Mouse (Mus musculus): ENCODE data around the gene Cyp1a1. TPM values are rescaled to one million over a fixed set of nuclear protein-coding genes. Genes with fewer than 3 reads are reported as not detected.
A peak's percentile ranks its signal among the peaks of the same experiment; 100 is the strongest.

Gene Cyp1a1
- 0.03 and 0.04 TPM in 2 replicates for polyA plus RNA-seq (2012; rRNA removed)
- not detected in 2 replicates for polyA plus RNA-seq (2014; fragmentation: Nextera tagmentation; extraction: Ambion mirVana)

GRCm38 (mm10) chr9:57687751-57688150 is at the start of gene Cyp1a1:
Gene Cyp1a1 (plus strand): TSS chr9:57687928.
- H3K4me1 ChIP-seq (ENCODE audit: control insufficient read depth, insufficient read depth, low read length), result no peaks in the 10 kb centered on the region

GRCm38 (mm10) chr9:57638651-57639459 is 48.9 kb upstream of the Cyp1a1 start:
- TF ChIP-seq POLR2A (IDR thresholded peaks at IDR 0.05; ENCODE audit: borderline replicate concordance, extremely low read depth, insufficient read depth, insufficient read length), result no peak
- H3K27me3 ChIP-seq (ENCODE audit: control insufficient read depth, insufficient read depth, low read length), result no peaks in the 10 kb centered on the region
- H3K9ac ChIP-seq (ENCODE audit: low read depth, low read length, severe bottlenecking), result peak overlapping the region; percentile 36
- no peaks in the 10 kb centered on the region for H3K9me3 ChIP-seq (ENCODE audit: control insufficient read depth, low read length)
- peak overlapping the region; percentile 16; the same call in 1 of the 2 replicates for H3K4me2 ChIP-seq (replicated peaks; ENCODE audit: low read depth, low read length, severe bottlenecking)
- peak overlapping the region; percentile 77 for H3K27ac ChIP-seq (replicated peaks; ENCODE audit: low read depth, low read length)
- H3K36me3 ChIP-seq (ENCODE audit: control insufficient read depth, insufficient read depth, low read length), result peaks cover 8% of the 10 kb centered on the region
- no peak overlapping the region for H3K4me3 ChIP-seq (replicated peaks; ENCODE audit: low read length)
- ATAC-seq (ENCODE audit: low FRiP score, low read depth), result no peak
- peaks cover 63% of the 10 kb centered on the region for H3K4me1 ChIP-seq (ENCODE audit: control insufficient read depth, insufficient read depth, low read length)
- DNase-seq (ENCODE audit: low spot score), result no peak
- WGBS, result 16% methylated on average over 8 of the region's 8 CpGs

More at GRCm38 (mm10) chr9:57687751-57688150, at the start of gene Cyp1a1:
- Histone ChIP-seq H3K9ac (ENCODE audit: low read depth, low read length, severe bottlenecking) (no peak within 1 kb of the TSS), H3K27me3 (ENCODE audit: control insufficient read depth, insufficient read depth, low read length) (no peaks in the 10 kb centered on the region), H3K36me3 (ENCODE audit: control insufficient read depth, insufficient read depth, low read length) (no peaks in the 10 kb centered on the region), H3K27ac (replicated peaks; ENCODE audit: low read depth, low read length) (no peak within 1 kb of the TSS), H3K4me3 (replicated peaks; ENCODE audit: low read length) (no peak within 1 kb of the TSS), H3K4me2 (replicated peaks; ENCODE audit: low read depth, low read length, severe bottlenecking) (no peak within 1 kb of the TSS), H3K9me3 (ENCODE audit: control insufficient read depth, low read length) (no peaks in the 10 kb centered on the region)
- no peak for ATAC-seq (ENCODE audit: low FRiP score, low read depth)
- DNase-seq (ENCODE audit: low spot score), result no peak
- no peak for TF ChIP-seq POLR2A (IDR thresholded peaks at IDR 0.05; ENCODE audit: borderline replicate concordance, extremely low read depth, insufficient read depth, insufficient read length)
- WGBS, result 88% methylated on average over 2 of the region's 2 CpGs

- peaks cover 8% of the 10 kb centered on the region for H3K36me3 ChIP-seq (ENCODE audit: control insufficient read depth, insufficient read depth, low read length)
- H3K27me3 ChIP-seq (ENCODE audit: control insufficient read depth, insufficient read depth, low read length), result no peaks in the 10 kb centered on the region
- no peak for TF ChIP-seq POLR2A (IDR thresholded peaks at IDR 0.05; ENCODE audit: borderline replicate concordance, extremely low read depth, insufficient read depth, insufficient read length)
- H3K4me2 ChIP-seq (replicated peaks; ENCODE audit: low read depth, low read length, severe bottlenecking), result peak overlapping the region; percentile 42
- WGBS, result 53% methylated on average over 5 of the region's 5 CpGs
- 0 out of 2 replicates have a peak overlapping the region, but pooled peaks have one; percentile 16 for H3K4me3 ChIP-seq (replicated peaks; ENCODE audit: low read length)
- no peak for DNase-seq (ENCODE audit: low spot score)
- H3K9me3 ChIP-seq (ENCODE audit: control insufficient read depth, low read length), result no peaks in the 10 kb centered on the region
- peak overlapping the region; percentile 2; the same call in 1 of the 2 replicates for H3K9ac ChIP-seq (ENCODE audit: low read depth, low read length, severe bottlenecking)
- H3K4me1 ChIP-seq (ENCODE audit: control insufficient read depth, insufficient read depth, low read length), result peaks cover 63% of the 10 kb centered on the region
- ATAC-seq (ENCODE audit: low FRiP score, low read depth), result no peak
- peak overlapping the region; percentile 61 for H3K27ac ChIP-seq (replicated peaks; ENCODE audit: low read depth, low read length)
Observed at GRCm38 (mm10) chr9:57639661-57640328, 47.9 kb upstream of the Cyp1a1 start.

- ATAC-seq (ENCODE audit: low FRiP score, low read depth) (peak; percentile 16; the same call in 1 of the 2 replicates), DNase-seq (ENCODE audit: low spot score) (peak; percentile 63)
- Histone ChIP-seq H3K36me3 (ENCODE audit: control insufficient read depth, insufficient read depth, low read length) (peaks cover 8% of the 10 kb centered on the region), H3K4me2 (replicated peaks; ENCODE audit: low read depth, low read length, severe bottlenecking) (peak overlapping the region; percentile 42), H3K9ac (ENCODE audit: low read depth, low read length, severe bottlenecking) (peak overlapping the region; percentile 2; the same call in 1 of the 2 replicates), H3K27me3 (ENCODE audit: control insufficient read depth, insufficient read depth, low read length) (no peaks in the 10 kb centered on the region), H3K27ac (replicated peaks; ENCODE audit: low read depth, low read length) (peak overlapping the region; percentile 61), H3K9me3 (ENCODE audit: control insufficient read depth, low read length) (no peaks in the 10 kb centered on the region), H3K4me1 (ENCODE audit: control insufficient read depth, insufficient read depth, low read length) (peaks cover 63% of the 10 kb centered on the region), H3K4me3 (replicated peaks; ENCODE audit: low read length) (0 out of 2 replicates have a peak overlapping the region, but pooled peaks have one; percentile 16)
- WGBS, result 6% methylated on average over 15 of the region's 15 CpGs
- TF ChIP-seq POLR2A (IDR thresholded peaks at IDR 0.05; ENCODE audit: borderline replicate concordance, extremely low read depth, insufficient read depth, insufficient read length), result no peak
Observed at GRCm38 (mm10) chr9:57640384-57640783, 47.3 kb upstream of the Cyp1a1 start.

GRCm38 (mm10) chr9:57641022-57641421 is 46.7 kb upstream of the Cyp1a1 start:
- Histone ChIP-seq H3K9ac (ENCODE audit: low read depth, low read length, severe bottlenecking) (0 out of 2 replicates have a peak overlapping the region, but pooled peaks have one; percentile 2), H3K27ac (replicated peaks; ENCODE audit: low read depth, low read length) (peak overlapping the region; percentile 61; the same call in 1 of the 2 replicates)
- no peak for TF ChIP-seq POLR2A (IDR thresholded peaks at IDR 0.05; ENCODE audit: borderline replicate concordance, extremely low read depth, insufficient read depth, insufficient read length)

More at GRCm38 (mm10) chr9:57641022-57641421, 46.7 kb upstream of the Cyp1a1 start:
- peaks cover 8% of the 10 kb centered on the region for H3K36me3 ChIP-seq (ENCODE audit: control insufficient read depth, insufficient read depth, low read length)
- peaks cover 68% of the 10 kb centered on the region for H3K4me1 ChIP-seq (ENCODE audit: control insufficient read depth, insufficient read depth, low read length)
- no peak for ATAC-seq (ENCODE audit: low FRiP score, low read depth)
- no peaks in the 10 kb centered on the region for H3K27me3 ChIP-seq (ENCODE audit: control insufficient read depth, insufficient read depth, low read length)
- peak overlapping the region; percentile 42; the same call in 1 of the 2 replicates for H3K4me2 ChIP-seq (replicated peaks; ENCODE audit: low read depth, low read length, severe bottlenecking)
- no peak overlapping the region for H3K4me3 ChIP-seq (replicated peaks; ENCODE audit: low read length)
- WGBS, result 95% methylated on average over 1 of the region's 1 CpGs
- no peak for DNase-seq (ENCODE audit: low spot score)
- no peaks in the 10 kb centered on the region for H3K9me3 ChIP-seq (ENCODE audit: control insufficient read depth, low read length)

All from limb, embryonic 14.5 days (tissue).